Mouse (Mus musculus) testis, adult 2 months (tissue): ENCODE measurements around the gene Arglu1. TPM values are rescaled to one million over a fixed set of nuclear protein-coding genes. Genes with fewer than 3 reads are reported as not detected.

Experiments
- H3K27ac ChIP-seq: fragments of 200-500 bp; 2 replicates; pipeline ENCODE4 v1.5.1; 2012; ENCODE audit warnings: low read depth, low read length; ENCODE audit not compliant: control insufficient read depth, insufficient read depth
- H3K27me3 ChIP-seq: fragments of 200-500 bp; 2 replicates; pipeline ENCODE4 v1.6.1; 2012; ENCODE audit warnings: mild to moderate bottlenecking, low read length, moderate library complexity; ENCODE audit not compliant: control insufficient read depth, insufficient read depth
- H3K36me3 ChIP-seq: fragments of 200-500 bp; 2 replicates; pipeline ENCODE4 v1.6.1; 2012; ENCODE audit warnings: mild to moderate bottlenecking, low read length; ENCODE audit not compliant: control insufficient read depth, insufficient read depth
- H3K4me1 ChIP-seq: fragments of 200-500 bp; 2 replicates; pipeline ENCODE4 v1.6.1; 2012; ENCODE audit warnings: low read length; ENCODE audit not compliant: control insufficient read depth, insufficient read depth
- H3K4me3 ChIP-seq: fragments of 200-500 bp; 2 replicates; pipeline ENCODE4 v1.5.1; 2012; ENCODE audit warnings: low read depth, mild to moderate bottlenecking, low read length, moderate library complexity, mixed read lengths; ENCODE audit not compliant: control insufficient read depth
- CTCF ChIP-seq: fragments of 200-500 bp; IDR thresholded peaks from 2 replicates; pipeline ENCODE4 v1.5.1; 2012; ENCODE audit warnings: low read depth, mild to moderate bottlenecking, inconsistent platforms, low read length, moderate library complexity; ENCODE audit not compliant: control insufficient read depth, insufficient read depth, insufficient replicate concordance
- POLR2A ChIP-seq: fragments of 200-500 bp; IDR thresholded peaks from 2 replicates; pipeline ENCODE4 v1.6.1; 2012; ENCODE audit warnings: low read depth, mild to moderate bottlenecking, inconsistent platforms, low read length, moderate library complexity; ENCODE audit not compliant: control insufficient read depth
- polyA plus RNA-seq: library from polyadenylated mRNA; depleted of rRNA; stranded (reverse); fragments of >200 nt; gene quantifications from 2 replicates; pipeline ENCODE4 v1.2.3, GENCODE M21; 2012

Gene Arglu1
- polyA plus RNA-seq, 1 experiment, result 28.4 TPM

DNA sequence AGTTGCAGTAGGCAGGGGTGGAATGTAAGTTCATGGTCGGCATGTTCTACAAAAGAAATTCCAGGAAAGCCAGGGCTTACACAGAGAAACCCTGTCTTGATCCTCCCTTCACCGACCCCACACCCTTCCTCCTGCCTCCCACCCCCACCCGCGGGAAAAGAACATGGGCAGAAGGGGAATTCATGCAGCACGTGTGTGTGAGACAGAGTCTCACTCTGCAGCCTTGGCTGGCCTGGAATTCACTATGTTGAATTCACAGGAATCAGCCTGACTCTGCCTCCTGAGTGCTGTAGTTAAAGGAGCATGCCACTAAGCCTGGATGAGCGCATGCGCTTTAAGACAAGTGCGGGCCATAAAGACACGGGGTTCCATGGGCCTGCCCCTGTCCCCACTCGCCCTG, 10.5 kb upstream of the Arglu1 start:
- H3K4me1 ChIP-seq, result peaks cover 5% of the 10 kb centered on the region
- no peak overlapping the region for H3K4me3 ChIP-seq
- H3K36me3 ChIP-seq, result no peaks in the 10 kb centered on the region
- H3K27ac ChIP-seq, result no peak overlapping the region
- H3K27me3 ChIP-seq, result no peaks in the 10 kb centered on the region
- TF ChIP-seq CTCF (no peak), POLR2A (no peak; the same call in 1 of the 2 replicates)

DNA sequence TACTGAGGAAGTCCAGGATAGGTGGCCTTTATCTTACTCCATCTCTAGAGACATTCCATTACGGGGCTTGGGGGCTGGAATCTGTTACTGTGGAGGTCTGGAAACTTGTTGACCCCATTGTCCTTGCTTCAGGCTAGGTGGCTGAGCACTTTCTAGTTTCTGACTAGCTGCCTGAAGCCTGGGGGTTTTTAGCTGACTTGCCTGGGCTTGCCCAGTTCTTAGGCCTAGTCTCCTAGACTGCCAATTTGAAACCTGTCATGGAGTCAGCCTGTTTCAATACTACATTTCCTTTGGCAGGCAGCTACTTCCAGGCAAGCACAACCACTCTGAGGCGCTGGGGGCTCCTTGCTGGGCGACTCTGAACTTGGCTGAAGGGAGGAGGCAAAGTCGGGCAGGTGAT, 9.9 kb upstream of the Arglu1 start:
- Histone ChIP-seq H3K27me3 (no peaks in the 10 kb centered on the region), H3K4me1 (peaks cover 5% of the 10 kb centered on the region), H3K27ac (no peak overlapping the region), H3K36me3 (no peaks in the 10 kb centered on the region), H3K4me3 (no peak overlapping the region; the same call in 1 of the 2 replicates)
- no peak for TF ChIP-seq POLR2A

GRCm38 (mm10) chr8:8689454-8690145, 721 bp downstream of the Arglu1 start:
- peaks cover 10% of the 10 kb centered on the region; the same call in 1 of the 2 replicates for H3K4me1 ChIP-seq
- no peaks in the 10 kb centered on the region for H3K36me3 ChIP-seq
- H3K27me3 ChIP-seq, result no peaks in the 10 kb centered on the region
- H3K27ac ChIP-seq, result peak overlapping the region; percentile 80
- peak overlapping the region; percentile 90 for H3K4me3 ChIP-seq
- TF ChIP-seq POLR2A, result peak; percentile 24; the same call in 1 of the 2 replicates
- TF ChIP-seq CTCF, result no peak

- H3K27me3 ChIP-seq, result no peaks in the 10 kb centered on the region
- peak overlapping the region; percentile 29; the same call in 1 of the 2 replicates for H3K27ac ChIP-seq
- TF ChIP-seq POLR2A (no peak), CTCF (no peak)
- peak overlapping the region; percentile 90 for H3K4me3 ChIP-seq
- no peaks in the 10 kb centered on the region for H3K36me3 ChIP-seq
- peaks cover 10% of the 10 kb centered on the region; the same call in 1 of the 2 replicates for H3K4me1 ChIP-seq
Observed at GRCm38 (mm10) chr8:8688823-8689453, 1.4 kb downstream of the Arglu1 start.

GRCm38 (mm10) chr8:8685517-8685916, 4.8 kb downstream of the Arglu1 start:
- H3K4me3 ChIP-seq, result no peak overlapping the region
- no peaks in the 10 kb centered on the region for H3K27me3 ChIP-seq
- peaks cover 2% of the 10 kb centered on the region for H3K36me3 ChIP-seq
- TF ChIP-seq POLR2A (no peak), CTCF (no peak)
- no peak overlapping the region for H3K27ac ChIP-seq
- H3K4me1 ChIP-seq, result peaks cover 10% of the 10 kb centered on the region

DNA sequence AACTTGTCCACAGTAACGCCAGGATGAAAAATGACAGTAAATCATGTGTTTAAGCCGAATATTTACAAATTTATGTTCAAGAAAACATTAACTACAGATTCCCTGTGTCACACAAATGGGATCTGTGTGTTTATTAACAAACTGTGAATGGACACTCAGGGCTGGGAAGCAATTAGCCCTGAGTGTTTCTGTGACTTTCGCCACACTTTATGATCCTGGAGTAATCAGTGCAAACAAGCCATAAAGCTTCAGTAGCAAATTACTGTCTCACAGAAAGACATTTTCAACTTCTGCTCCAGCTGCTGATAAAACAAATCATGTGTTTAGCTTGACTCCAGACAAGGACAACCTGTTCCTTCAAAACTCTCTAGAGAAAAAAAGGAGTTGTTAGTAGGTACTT, 7.6 kb downstream of the Arglu1 start:
- TF ChIP-seq CTCF (no peak), POLR2A (no peak)
- H3K4me3 ChIP-seq, result no peak overlapping the region
- H3K27ac ChIP-seq, result no peak overlapping the region
- peaks cover 2% of the 10 kb centered on the region for H3K36me3 ChIP-seq
- H3K27me3 ChIP-seq, result no peaks in the 10 kb centered on the region
- H3K4me1 ChIP-seq, result peaks cover 3% of the 10 kb centered on the region

- H3K4me3 ChIP-seq, result no peak overlapping the region
- no peaks in the 10 kb centered on the region; the same call in none of the 2 replicates for H3K36me3 ChIP-seq
- H3K27ac ChIP-seq, result no peak overlapping the region
- H3K27me3 ChIP-seq, result no peaks in the 10 kb centered on the region
- no peaks in the 10 kb centered on the region for H3K4me1 ChIP-seq
- TF ChIP-seq CTCF, result no peak
- no peak for TF ChIP-seq POLR2A
Observed at GRCm38 (mm10) chr8:8678236-8678635, 12.1 kb downstream of the Arglu1 start.
